Mouse (Mus musculus) naive thymus-derived CD4-positive, alpha-beta T cell, adult 5 months (primary cell): ENCODE measurements around the gene Slc25a38. TPM values are rescaled to one million over a fixed set of nuclear protein-coding genes. Genes with fewer than 3 reads are reported as not detected.

Experiments used
- polyA plus RNA-seq: library from polyadenylated mRNA; unstranded; fragments of 100-300 nt; shearing (Covaris generic); gene quantifications from one replicate; pipeline ENCODE4 v1.2.1, GENCODE M21; 2017

Slc25a38 gene
- 83.0 TPM for polyA plus RNA-seq

DNA sequence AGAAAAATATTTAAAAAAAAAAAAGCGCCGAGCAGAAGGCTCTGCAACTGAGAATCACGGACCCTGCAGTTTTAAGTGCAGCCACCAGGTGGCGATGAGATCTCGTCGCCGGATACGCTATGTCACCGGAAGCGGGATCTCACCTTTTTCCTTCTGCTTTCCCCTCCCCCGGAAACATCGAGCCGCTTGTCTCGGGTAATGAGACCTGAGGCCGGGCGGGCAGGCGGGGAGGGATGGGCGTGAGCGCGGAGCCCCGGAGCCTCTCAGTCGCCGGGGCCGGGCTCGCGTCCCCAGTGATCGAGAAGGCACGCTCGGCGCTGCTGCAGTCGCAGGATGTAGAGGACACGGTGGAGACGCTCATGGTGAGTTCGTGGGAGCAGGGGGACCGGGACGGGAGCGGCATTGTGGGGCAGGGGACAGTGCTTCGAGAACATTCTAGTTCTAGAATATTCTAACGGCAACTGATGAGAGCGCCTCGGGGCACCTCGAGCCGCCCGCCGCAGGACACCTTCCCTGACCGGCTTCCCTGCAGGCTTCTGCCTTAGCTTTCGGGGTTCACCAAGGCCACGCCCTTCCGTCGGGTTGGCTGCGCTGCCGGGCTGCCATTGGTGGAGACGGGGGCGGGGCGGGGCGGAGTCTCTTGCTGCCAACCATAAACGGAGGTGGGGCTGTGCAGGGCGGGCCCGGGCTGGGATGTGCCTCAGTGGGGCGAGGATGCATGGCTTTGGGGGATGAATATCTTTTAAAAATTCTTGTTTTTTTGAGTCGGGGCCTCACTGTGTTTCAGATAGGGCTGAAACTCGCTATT is at the start of gene Slc25a38:
Gene Slc25a38 (plus strand): TSS at position 164 of the 808 bp plus-strand sequence.

DNA sequence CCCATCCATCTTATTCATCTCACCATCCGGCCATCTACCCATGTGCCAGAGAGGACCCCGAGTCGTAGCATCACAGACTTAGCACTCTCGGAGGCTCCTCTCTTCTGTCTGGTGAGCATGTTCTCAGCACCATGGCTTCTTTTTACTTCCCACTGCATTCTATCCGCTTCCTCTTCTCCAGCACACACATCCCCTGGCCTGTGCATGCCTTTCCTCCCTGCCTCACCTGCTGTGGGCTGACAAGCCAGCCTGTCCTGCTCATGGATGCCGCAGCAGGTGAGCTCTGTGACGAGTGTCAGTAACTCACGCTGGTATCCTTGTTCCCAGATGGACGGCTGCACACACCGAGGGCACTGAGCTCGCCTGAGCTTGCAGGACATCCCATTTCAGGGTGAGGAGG is 40.4 kb upstream of the Slc25a38 start, which contains the start of gene Cx3cr1:
Gene Cx3cr1 (minus strand): TSS at position 101 of the 400 bp plus-strand sequence.

DNA sequence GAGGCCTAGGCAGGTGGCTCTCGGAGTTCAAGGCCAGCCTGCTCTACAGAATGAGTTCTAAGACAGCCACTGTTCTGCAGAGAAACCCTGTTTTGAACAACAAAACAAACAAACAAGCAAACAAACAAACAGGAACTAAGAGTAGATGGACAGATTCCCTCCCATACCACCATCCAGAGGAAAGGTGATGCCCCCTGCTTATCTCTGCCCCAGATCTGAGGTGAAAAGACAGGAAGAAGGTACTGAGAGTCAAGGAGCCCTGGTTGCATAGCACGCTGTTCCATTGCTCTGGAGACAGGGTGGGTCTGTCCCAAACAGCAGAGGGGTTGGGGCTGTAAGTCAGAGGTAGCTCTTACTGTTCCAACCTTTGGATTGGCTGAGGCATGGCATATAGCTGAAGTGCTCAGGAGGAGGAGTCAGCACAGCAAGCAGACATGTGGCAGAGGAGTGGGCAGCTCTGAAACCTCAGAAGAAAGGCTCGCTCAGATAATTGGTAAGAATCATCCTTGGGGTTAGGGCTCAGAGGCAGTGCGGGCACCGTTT is 18.4 kb upstream of the Slc25a38 start, which contains the start of gene Ccr8:
Gene Ccr8 (plus strand): TSS at position 419 of the 543 bp plus-strand sequence.

DNA sequence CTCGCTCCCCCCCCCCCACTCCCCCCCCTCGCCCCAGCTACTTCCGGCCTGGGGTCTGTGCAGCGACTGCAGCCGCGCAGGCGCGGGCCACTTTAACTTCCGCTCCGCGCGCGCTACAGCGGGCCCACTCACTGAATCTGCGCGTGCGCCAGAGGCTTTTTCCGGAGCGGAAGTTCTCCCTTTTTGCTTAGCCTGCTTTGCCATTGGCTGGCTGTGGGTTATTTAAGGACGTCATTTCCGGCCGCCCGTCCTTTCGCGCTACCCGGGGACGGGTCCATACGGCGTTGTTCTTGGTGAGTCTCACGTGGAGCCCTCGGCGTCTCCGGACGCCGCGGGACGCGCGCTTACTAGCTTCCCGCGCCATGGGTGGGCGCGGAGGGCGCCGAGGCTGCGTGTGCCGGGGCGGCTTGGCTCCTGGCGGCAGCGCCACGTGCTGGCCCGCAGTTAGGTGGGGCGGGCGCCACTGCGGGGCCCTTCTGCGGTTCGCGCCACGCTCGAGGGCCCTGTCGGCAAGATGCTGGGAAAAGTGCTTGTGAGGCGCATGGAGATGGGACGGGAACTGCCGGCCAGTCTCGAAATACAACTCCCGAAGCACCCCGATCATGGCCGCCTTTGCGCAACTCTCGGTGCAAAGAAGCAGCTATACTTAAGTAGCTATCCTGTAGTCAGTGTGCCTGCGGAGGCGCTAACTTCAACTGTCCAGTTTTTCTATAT is 17.5 kb downstream of the Slc25a38 start, which contains the start of gene Rpsa:
Gene Rpsa (plus strand): TSS at position 152 of the 714 bp plus-strand sequence.

DNA sequence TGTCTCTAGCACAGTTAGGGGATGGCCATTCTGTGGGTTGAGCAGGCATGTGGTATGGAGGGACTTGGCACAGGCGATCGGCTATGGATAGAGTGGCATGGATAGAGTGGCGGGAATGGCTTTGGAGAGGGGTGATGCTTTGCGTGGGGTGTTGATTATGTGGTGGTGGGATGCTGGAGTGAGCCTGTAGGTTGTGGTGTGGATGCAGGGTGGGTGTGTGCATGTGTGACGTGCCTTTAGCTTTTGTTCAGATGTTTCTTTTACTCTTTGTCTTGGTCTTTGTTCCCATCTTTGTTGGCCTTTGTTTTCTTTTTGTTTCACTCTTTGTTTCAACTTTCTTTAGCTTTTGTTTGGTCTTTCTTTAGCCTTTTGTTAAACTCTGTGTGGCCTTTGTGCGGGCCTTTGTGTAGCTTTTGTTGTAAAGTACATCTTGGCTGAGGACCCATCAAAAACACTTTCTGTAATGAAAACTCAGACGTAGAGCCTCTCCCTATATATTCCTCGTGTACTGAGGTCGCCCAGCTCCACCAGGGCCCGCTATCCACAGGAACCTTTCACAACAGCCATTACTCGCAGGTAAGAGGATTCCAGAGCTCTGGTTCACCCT is 39.2 kb downstream of the Slc25a38 start, which contains the start of gene Mobp:
Gene Mobp (plus strand): TSS at position 486 of the 607 bp plus-strand sequence.

Other genes with a start within 250 kb of the Slc25a38 start
- gene Wdr48, start 215.5 kb upstream of the Slc25a38 start, polyA plus RNA-seq: 78.2 TPM
- gene Gorasp1, start 172.8 kb upstream of the Slc25a38 start, polyA plus RNA-seq: 5.6 TPM
- not detected for gene Ttc21a, start 172.8 kb upstream of the Slc25a38 start, polyA plus RNA-seq
- 168 TPM for gene Csrnp1, start 125.7 kb upstream of the Slc25a38 start, polyA plus RNA-seq
- gene Xirp1, start 86.8 kb upstream of the Slc25a38 start, polyA plus RNA-seq: not detected
- not detected for gene Cx3cr1, start 40.5 kb upstream of the Slc25a38 start, polyA plus RNA-seq
- 15.3 TPM for gene Ccr8, start 18.3 kb upstream of the Slc25a38 start, polyA plus RNA-seq
- 2,035 TPM for gene Rpsa, start 17.3 kb downstream of the Slc25a38 start, polyA plus RNA-seq
- 0.17 TPM for gene Mobp, start 39.3 kb downstream of the Slc25a38 start, polyA plus RNA-seq
- not detected for gene Myrip, start 191.1 kb downstream of the Slc25a38 start, polyA plus RNA-seq